Mouse (Mus musculus) erythroblast, embryonic 14.5 days (primary cell): ENCODE data around the gene Ap1b1.

Experiments used
- GATA1 ChIP-seq: IDR thresholded peaks from 2 replicates; pipeline ENCODE4 v1.6.1; 2012; ENCODE audit warnings: low read length, inconsistent platforms, mixed read lengths
- TAL1 ChIP-seq: IDR thresholded peaks from 3 replicates; pipeline ENCODE4 v1.6.1; 2012; ENCODE audit warnings: low read length, inconsistent platforms, mixed read lengths

GRCm38 (mm10) chr11:5037146-5037854 is 50.7 kb downstream of the Ap1b1 start:
- no peak for TF ChIP-seq TAL1
- TF ChIP-seq GATA1: no peak
